Mouse (Mus musculus) right cerebral cortex, adult 18-20 months (tissue): Measurements from ENCODE around the gene Spon1.

Source experiments
- DNase-seq: peaks from one replicate; pipeline ENCODE4 v3.0.0; 2022; ENCODE audit warnings: mixed read lengths

The Spon1 gene

DNA sequence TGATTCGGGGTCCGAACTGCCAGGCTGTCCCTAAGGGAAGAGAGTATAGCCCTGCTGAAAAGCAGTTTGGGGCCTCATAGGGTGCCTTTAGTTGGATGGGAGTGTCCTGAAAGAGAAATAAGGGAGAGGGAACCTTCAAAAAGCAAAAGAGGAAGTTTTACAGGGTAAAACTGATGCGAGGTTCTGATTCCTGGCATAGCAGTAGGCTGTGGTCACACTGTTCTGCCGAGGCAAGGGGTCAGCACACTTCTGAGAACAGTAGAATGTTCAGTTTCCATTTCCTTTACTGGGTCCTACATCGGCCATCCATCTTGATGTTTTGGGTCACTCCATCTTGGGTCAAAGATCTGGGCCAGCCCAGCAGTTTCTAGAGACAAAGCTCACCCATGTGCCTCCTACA, 14.5 kb downstream of the Spon1 start:
- DNase-seq, result no peak

DNA sequence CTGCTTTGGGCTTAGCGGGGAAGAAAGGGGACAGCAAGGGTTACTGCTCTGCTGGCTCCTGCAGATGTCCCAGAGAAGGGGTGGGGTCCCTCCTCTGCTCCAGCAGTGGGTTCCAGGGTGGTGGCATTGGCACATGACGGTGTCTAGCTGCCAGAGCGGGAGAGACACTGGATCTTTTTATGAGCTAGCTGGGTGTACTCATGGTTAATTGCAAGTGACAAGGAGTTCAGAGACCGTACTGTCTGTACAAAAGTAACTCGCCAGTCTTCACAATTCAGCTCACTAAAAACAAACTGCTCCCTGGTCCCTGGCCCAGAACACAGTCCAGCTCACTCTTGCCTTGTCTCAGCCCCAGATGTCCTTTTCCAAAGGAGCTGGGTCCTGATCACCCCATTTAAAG, 26.2 kb downstream of the Spon1 start:
- peak; percentile 15 for DNase-seq

DNA sequence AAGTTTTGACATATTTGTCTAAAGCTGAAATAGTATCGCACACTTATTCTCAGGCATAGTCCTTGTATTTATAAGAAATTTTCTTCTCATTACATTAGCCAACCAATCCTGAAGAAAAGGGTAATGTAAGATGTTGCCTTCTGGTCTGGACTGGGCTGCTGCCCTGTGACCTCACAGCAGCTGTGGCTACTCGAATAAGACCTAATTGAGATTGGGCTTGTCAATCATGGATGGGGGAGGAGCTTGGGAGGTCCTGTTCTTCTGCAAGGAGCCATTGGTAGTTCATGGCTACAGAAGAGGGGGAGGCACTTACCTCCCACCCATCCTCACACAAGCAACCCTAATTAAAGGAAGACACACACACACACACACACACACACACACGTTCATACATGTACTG, 27.1 kb downstream of the Spon1 start:
- DNase-seq, result no peak

- no peak for DNase-seq
Measured at GRCm38 (mm10) chr7:113795209-113795608, 29.4 kb downstream of the Spon1 start.

DNA sequence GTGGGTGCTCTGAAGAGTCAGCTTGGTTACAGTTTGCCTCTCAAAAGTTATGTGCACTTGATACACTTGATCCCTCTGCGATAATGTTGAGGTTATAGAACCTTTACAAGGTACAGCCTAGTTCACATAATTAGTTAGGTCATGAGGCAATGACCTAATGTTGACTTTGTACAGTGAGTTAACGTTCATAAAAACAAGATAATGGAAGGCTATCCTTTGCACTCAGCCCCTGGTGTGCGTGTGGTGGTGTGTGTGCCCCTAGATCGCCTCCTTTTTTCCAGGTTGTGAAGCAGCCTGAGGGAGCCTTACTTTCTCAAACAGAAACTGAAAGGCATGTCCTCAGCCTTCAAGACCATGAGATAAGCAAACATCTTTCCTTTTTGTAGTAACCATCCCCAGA, 31.3 kb downstream of the Spon1 start:
- no peak for DNase-seq

- peak; percentile 32 for DNase-seq
Measured at GRCm38 (mm10) chr7:113798605-113799255, 32.9 kb downstream of the Spon1 start.

DNA sequence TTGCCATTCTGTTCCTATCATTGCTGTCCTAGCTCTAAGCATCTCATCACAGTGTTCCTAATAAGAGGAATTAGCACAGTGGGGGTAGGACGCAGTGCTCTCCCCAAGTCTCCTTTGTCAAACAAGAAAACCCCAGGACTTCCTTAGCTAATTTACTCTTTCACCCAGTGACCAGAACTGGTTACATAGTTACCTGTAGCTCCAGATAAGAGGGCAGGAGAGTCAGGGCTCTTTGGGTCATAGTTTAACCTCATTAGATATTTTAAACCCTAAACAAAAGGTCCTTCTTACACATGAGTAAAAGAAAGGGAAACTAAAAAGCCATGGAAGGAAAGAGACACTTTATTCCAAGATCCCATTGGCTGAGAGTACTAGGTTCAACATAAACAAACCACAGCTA, 44.0 kb downstream of the Spon1 start:
- DNase-seq, result no peak

GRCm38 (mm10) chr7:113811376-113812158, 45.8 kb downstream of the Spon1 start:
- DNase-seq, result no peak

DNA sequence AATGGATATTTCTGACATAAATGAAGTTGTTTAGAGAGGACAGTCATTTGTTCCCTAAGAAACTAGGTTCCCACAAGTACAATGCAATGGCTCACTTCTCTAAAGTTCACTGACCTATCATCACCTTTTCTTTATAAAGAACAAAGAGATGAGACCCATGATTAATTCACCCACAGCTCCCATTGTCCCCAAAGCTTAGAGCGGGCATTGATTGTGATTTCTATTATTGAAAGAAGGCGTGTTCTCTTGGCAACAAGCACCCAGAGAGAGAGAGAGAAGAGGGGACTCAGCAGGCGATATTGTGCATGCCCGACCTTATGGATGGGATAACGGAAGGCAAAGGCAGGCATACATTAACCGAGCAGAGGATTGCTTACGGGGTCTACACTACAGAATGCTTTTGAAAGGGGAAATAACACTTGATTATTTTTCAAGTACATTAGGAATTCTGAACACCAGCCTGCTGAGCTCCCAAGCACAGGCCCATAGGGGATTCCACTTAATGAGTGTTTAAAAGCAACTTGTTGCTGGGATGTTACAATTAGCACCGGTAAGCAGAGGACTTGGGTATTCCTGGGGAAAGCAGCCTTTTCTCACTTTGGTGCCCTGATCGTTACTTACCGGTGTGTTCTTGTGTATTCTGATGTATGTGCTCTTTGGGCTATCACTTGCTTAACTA, 48.4 kb downstream of the Spon1 start:
- no peak for DNase-seq

- DNase-seq, result no peak
Measured at GRCm38 (mm10) chr7:113815726-113816125, 49.9 kb downstream of the Spon1 start.

- DNase-seq, result no peak
Measured at GRCm38 (mm10) chr7:113816827-113817334, 51.1 kb downstream of the Spon1 start.

- no peak for DNase-seq
Measured at GRCm38 (mm10) chr7:113818116-113818515, 52.3 kb downstream of the Spon1 start.

- no peak for DNase-seq
Measured at GRCm38 (mm10) chr7:113820213-113820612, 54.4 kb downstream of the Spon1 start.

DNA sequence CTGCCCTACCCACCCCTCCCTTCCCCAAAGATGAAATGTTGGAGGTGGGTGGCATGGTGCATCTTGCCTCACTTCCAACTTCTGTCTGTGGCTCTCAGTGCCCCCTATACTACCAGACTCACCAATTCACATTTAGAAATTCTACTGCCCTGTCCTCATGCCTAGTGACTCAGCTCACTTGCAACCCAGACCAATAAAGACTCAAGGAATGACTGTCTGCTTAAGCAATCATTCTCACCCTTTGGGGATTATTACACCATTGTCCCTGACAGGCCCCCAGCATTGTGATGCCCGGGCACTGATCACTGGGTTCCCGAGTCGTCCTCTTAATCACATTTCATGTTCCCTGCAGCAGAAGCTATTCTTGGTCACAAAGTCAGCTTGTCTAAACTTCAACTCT, 57.2 kb downstream of the Spon1 start:
- no peak for DNase-seq

- no peak for DNase-seq
Measured at GRCm38 (mm10) chr7:113824651-113825050, 58.9 kb downstream of the Spon1 start.

GRCm38 (mm10) chr7:113825498-113826205, 59.9 kb downstream of the Spon1 start:
- DNase-seq, result no peak

DNA sequence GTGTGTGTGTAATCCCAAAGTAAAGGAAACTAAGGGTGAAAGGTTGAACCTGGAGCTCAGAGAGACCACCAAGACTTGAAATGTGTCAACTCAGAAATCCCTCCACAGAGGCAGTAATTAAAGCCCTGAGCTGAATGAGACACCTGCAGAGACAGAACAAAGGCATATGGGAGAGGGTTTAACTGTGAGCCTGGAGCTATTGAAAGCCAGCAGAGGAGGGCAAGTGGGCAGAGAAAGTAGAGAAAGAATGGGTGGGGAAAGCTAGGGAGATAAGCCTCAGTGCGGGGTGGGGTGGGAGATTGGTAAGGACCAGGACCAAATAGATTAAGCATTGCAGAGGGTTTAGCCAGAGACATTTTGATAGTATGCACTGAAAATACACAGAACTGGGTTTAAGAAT, 60.7 kb downstream of the Spon1 start:
- no peak for DNase-seq

DNA sequence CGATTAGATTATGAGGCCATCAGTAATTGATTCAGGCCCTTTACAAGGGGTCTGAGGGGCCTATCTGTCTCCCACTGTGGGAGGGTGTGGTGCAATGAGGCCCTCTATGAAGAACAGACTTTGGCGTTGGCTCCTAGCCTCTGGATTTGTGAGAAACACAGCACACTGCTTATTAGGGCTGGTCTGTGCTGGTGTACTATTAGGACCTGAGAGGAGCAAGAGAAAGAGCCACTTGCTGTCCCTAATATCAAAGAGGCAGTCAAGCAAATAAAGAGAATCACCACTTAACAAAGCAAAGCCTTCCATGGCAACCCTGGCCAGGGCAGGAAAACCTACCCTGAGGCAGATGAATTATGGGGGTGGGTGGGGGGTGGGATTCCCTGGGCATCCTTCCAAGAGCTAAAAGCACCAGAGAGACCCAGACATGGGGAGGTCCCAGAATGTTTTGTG, 62.3 kb downstream of the Spon1 start:
- DNase-seq, result no peak

- DNase-seq, result no peak
Measured at GRCm38 (mm10) chr7:113828576-113828975, 62.8 kb downstream of the Spon1 start.

- DNase-seq, result no peak
Measured at GRCm38 (mm10) chr7:113837151-113837550, 71.4 kb downstream of the Spon1 start.

DNA sequence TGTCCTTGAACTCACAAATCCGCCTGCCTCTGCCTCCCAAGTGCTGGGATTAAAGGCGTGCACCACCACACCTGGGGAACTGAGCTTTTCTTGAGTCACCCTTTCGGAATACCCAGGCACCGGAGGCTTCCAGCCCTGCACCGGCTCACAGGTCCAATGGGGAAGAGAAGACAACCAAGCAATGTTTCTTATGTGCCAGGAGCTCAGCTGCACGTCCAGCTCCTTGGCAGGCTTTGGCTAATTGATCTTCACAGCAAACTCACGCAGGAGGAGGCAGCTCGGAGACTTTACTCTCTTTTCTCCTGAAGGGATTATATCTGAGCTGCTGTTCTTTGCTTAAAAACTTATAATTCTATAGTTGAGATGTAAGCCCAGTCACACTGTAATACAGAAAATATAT, 73.6 kb downstream of the Spon1 start:
- no peak for DNase-seq

- DNase-seq, result no peak
Measured at GRCm38 (mm10) chr7:113841521-113841920, 75.7 kb downstream of the Spon1 start.

GRCm38 (mm10) chr7:113843150-113843549, 77.4 kb downstream of the Spon1 start:
- DNase-seq, result no peak
